Mouse (Mus musculus) frontal cortex, postnatal 25 days (tissue): ENCODE data around the gene Copz1.
"Not testable (repeated sequence)": the region's sequence is repeated elsewhere in the genome, so short reads cannot be mapped to it uniquely, and the experiment has no call there.

Source experiments
- DNase-seq, 2 experiments: peaks; one replicate each; pipeline ENCODE4 v3.0.0; 2022; ENCODE audit warnings: low spot score in 2 of 2

The Copz1 gene

GRCm38 (mm10) chr15:103272419-103273279 is at the start of gene Copz1:
TSS of gene Copz1 (plus strand) at chr15:103272714.
- peak; percentile 89 to 94 for DNase-seq

GRCm38 (mm10) chr15:103224161-103224560 is 48.4 kb upstream of the Copz1 start:
- no peak for DNase-seq

GRCm38 (mm10) chr15:103227022-103227421 is 45.5 kb upstream of the Copz1 start:
- no peak for DNase-seq

GRCm38 (mm10) chr15:103227572-103227971 is 44.9 kb upstream of the Copz1 start:
- no peak for DNase-seq

- DNase-seq: no peak
Measured at GRCm38 (mm10) chr15:103228904-103229303, 43.6 kb upstream of the Copz1 start.

- no peak for DNase-seq
Measured at GRCm38 (mm10) chr15:103233119-103233518, 39.4 kb upstream of the Copz1 start.

GRCm38 (mm10) chr15:103237295-103237694 is 35.2 kb upstream of the Copz1 start:
- no peak for DNase-seq

- peak; percentile 78 to 84 for DNase-seq
Measured at GRCm38 (mm10) chr15:103239130-103239684, 33.3 kb upstream of the Copz1 start.

GRCm38 (mm10) chr15:103239685-103240159 is 32.8 kb upstream of the Copz1 start, which contains the start of gene Cbx5:
TSS of gene Cbx5 (minus strand) at chr15:103239816.
- peak; percentile 94 to 96 for DNase-seq

- peak; percentile 87 to 90 for DNase-seq
Measured at GRCm38 (mm10) chr15:103240160-103241028, 32.1 kb upstream of the Copz1 start, which contains the start of gene Hnrnpa1. TSS of gene Hnrnpa1 (plus strand) at chr15:103240432.

- not testable (repeated sequence) for DNase-seq
Measured at GRCm38 (mm10) chr15:103241071-103242018, 31.2 kb upstream of the Copz1 start.

GRCm38 (mm10) chr15:103242885-103243284 is 29.6 kb upstream of the Copz1 start:
- no peak for DNase-seq

GRCm38 (mm10) chr15:103245616-103246015 is 26.9 kb upstream of the Copz1 start:
- no peak for DNase-seq

- no peak for DNase-seq
Measured at GRCm38 (mm10) chr15:103247078-103247781, 25.3 kb upstream of the Copz1 start.

GRCm38 (mm10) chr15:103247782-103248400 is 24.6 kb upstream of the Copz1 start:
- no peak for DNase-seq

- no peak for DNase-seq
Measured at GRCm38 (mm10) chr15:103248401-103249313, 23.9 kb upstream of the Copz1 start.

GRCm38 (mm10) chr15:103249511-103249910 is 23.0 kb upstream of the Copz1 start:
- not testable (repeated sequence) for DNase-seq

- DNase-seq: no peak
Measured at GRCm38 (mm10) chr15:103250195-103250740, 22.2 kb upstream of the Copz1 start.
